Mouse (Mus musculus) intestine, embryonic 15.5 days (tissue): ENCODE data around the gene Tango2. TPM values are rescaled to one million over a fixed set of nuclear protein-coding genes. Genes with fewer than 3 reads are reported as not detected.

Experiments
- ATAC-seq: fragments of 200-750 bp; cut with Nextera tagmentation; 2 replicates; pipeline ENCODE4 v1.8.0; 2017; ENCODE audit warnings: moderate TSS enrichment, moderate library complexity
- H3K27ac ChIP-seq: fragments of 300-500 bp; sonication (generic); 2 replicates; pipeline ENCODE4 v1.5.1; 2015; ENCODE audit warnings: mild to moderate bottlenecking, inconsistent platforms
- H3K27me3 ChIP-seq: fragments of 300-500 bp; sonication (generic); replicated peaks from 2 replicates; pipeline ENCODE4 v1.6.1; 2015; ENCODE audit warnings: inconsistent platforms
- H3K36me3 ChIP-seq: fragments of 300-500 bp; sonication (generic); 2 replicates; pipeline ENCODE4 v1.6.1; 2015; ENCODE audit warnings: inconsistent platforms
- H3K4me1 ChIP-seq: fragments of 300-500 bp; sonication (generic); replicated peaks from 2 replicates; pipeline ENCODE4 v1.6.1; 2015; ENCODE audit warnings: inconsistent platforms
- H3K4me2 ChIP-seq: fragments of 300-500 bp; sonication (generic); replicated peaks from 2 replicates; pipeline ENCODE4 v1.6.1; 2015; ENCODE audit warnings: mild to moderate bottlenecking, inconsistent platforms
- H3K4me3 ChIP-seq: fragments of 300-500 bp; sonication (generic); replicated peaks from 2 replicates; pipeline ENCODE4 v1.5.1; 2015; ENCODE audit warnings: inconsistent platforms
- H3K9ac ChIP-seq: fragments of 300-500 bp; sonication (generic); 2 replicates; pipeline ENCODE4 v1.6.1; 2015; ENCODE audit warnings: inconsistent platforms
- H3K9me3 ChIP-seq: fragments of 300-500 bp; sonication (generic); 2 replicates; pipeline ENCODE4 v1.6.1; 2016; ENCODE audit warnings: inconsistent platforms
- WGBS: fragments of 180-500 bp; shearing (Covaris S2); methylation state at CpG from one replicate; pipeline ENCODE4 v1.1.7; 2015; 5-methylcytosine and 5-hydroxymethylcytosine counted together
- microRNA counts: library from miRNA; unstranded; fragments of <30 nt; microRNA quantifications from one replicate; lab custom pipeline; 2016
- polyA plus RNA-seq: library from polyadenylated mRNA; unstranded; fragments of >200 nt; fragmentation: Nextera tagmentation; extraction: Ambion mirVana; gene quantifications from 2 replicates; pipeline ENCODE4 v1.2.1, GENCODE M21; 2015

The Tango2 gene
- polyA plus RNA-seq, 1 experiment from 2014 or later = 43.0 TPM

- H3K9ac ChIP-seq = no peak overlapping the region
- H3K4me2 ChIP-seq = no peak overlapping the region
- H3K4me1 ChIP-seq = no peaks in the 10 kb centered on the region
- ATAC-seq = no peak
- H3K4me3 ChIP-seq = no peak overlapping the region
- H3K27ac ChIP-seq = no peak overlapping the region
- H3K36me3 ChIP-seq = peaks cover 40% of the 10 kb centered on the region
- no peaks in the 10 kb centered on the region for H3K27me3 ChIP-seq
- H3K9me3 ChIP-seq = no peaks in the 10 kb centered on the region
- WGBS = 83% methylated on average over 5 of the region's 5 CpGs
Measured at GRCm38 (mm10) chr16:18268182-18268581, 79.7 kb downstream of the Tango2 start.

- Histone ChIP-seq H3K4me1 (no peaks in the 10 kb centered on the region), H3K27me3 (no peaks in the 10 kb centered on the region), H3K9ac (no peak overlapping the region), H3K36me3 (peaks cover 25% of the 10 kb centered on the region), H3K27ac (no peak overlapping the region), H3K4me2 (no peak overlapping the region), H3K9me3 (no peaks in the 10 kb centered on the region), H3K4me3 (no peak overlapping the region)
- no peak for ATAC-seq
- WGBS = 87% methylated on average over 2 of the region's 2 CpGs
Measured at GRCm38 (mm10) chr16:18265024-18265423, 82.9 kb downstream of the Tango2 start.

- peaks cover 60% of the 10 kb centered on the region for H3K36me3 ChIP-seq
- WGBS = 93% methylated on average over 2 of the region's 2 CpGs
- no peak for ATAC-seq
Measured at GRCm38 (mm10) chr16:18258221-18258620, 89.7 kb downstream of the Tango2 start, which contains the start of gene Gm49776. Gene Gm49776, minus strand, starts transcription at chr16:18258321.

GRCm38 (mm10) chr16:18253866-18254265, 94.0 kb downstream of the Tango2 start:
- no peaks in the 10 kb centered on the region for H3K9me3 ChIP-seq
- H3K4me3 ChIP-seq = no peak overlapping the region
- H3K36me3 ChIP-seq = peaks cover 58% of the 10 kb centered on the region
- no peak for ATAC-seq
- no peak overlapping the region for H3K9ac ChIP-seq
- H3K27me3 ChIP-seq = no peaks in the 10 kb centered on the region
- no peak overlapping the region for H3K4me2 ChIP-seq
- H3K4me1 ChIP-seq = peaks cover 23% of the 10 kb centered on the region
- 93% methylated on average over 1 of the region's 1 CpGs for WGBS
- no peak overlapping the region for H3K27ac ChIP-seq

More at GRCm38 (mm10) chr16:18258221-18258620, 89.7 kb downstream of the Tango2 start, which contains the start of gene Gm49776:
- Histone ChIP-seq H3K9ac (no peak within 1 kb of the TSS), H3K4me1 (no peaks in the 10 kb centered on the region), H3K27me3 (no peaks in the 10 kb centered on the region), H3K4me3 (no peak within 1 kb of the TSS), H3K9me3 (no peaks in the 10 kb centered on the region), H3K4me2 (no peak within 1 kb of the TSS), H3K27ac (no peak within 1 kb of the TSS)

GRCm38 (mm10) chr16:18252736-18253135, 95.2 kb downstream of the Tango2 start:
- peaks cover 49% of the 10 kb centered on the region for H3K36me3 ChIP-seq
- WGBS = 79% methylated on average over 6 of the region's 6 CpGs
- H3K27me3 ChIP-seq = no peaks in the 10 kb centered on the region
- no peaks in the 10 kb centered on the region for H3K9me3 ChIP-seq
- peaks cover 23% of the 10 kb centered on the region for H3K4me1 ChIP-seq
- no peak overlapping the region for H3K9ac ChIP-seq
- no peak overlapping the region for H3K4me2 ChIP-seq
- ATAC-seq = no peak
- no peak overlapping the region for H3K27ac ChIP-seq
- no peak overlapping the region for H3K4me3 ChIP-seq

- H3K4me1 ChIP-seq = peaks cover 35% of the 10 kb centered on the region
- no peaks in the 10 kb centered on the region for H3K9me3 ChIP-seq
- H3K36me3 ChIP-seq = peaks cover 40% of the 10 kb centered on the region
- H3K27ac ChIP-seq = 0 out of 2 replicates have a peak overlapping the region, but pooled peaks have one; percentile 17
- no peaks in the 10 kb centered on the region for H3K27me3 ChIP-seq
- ATAC-seq = no peak
- H3K9ac ChIP-seq = peak overlapping the region; percentile 86
- whole genome bisulfite sequencing = 59% methylated on average over 10 of the region's 10 CpGs
- H3K4me2 ChIP-seq = peak overlapping the region; percentile 93
- H3K4me3 ChIP-seq = peak overlapping the region; percentile 95; the same call in 1 of the 2 replicates
Measured at GRCm38 (mm10) chr16:18250828-18251790, 96.8 kb downstream of the Tango2 start.

MicroRNAs within 50 kb of the gene (microRNA counts, 519-probe panel; counts per million panel counts)
- microRNA mmu-miR-1306 (lab: Ali Mortazavi, UCI) (2,283 counts per million, percentile 58 among the panel's probes with 10 or more counts), microRNA mmu-miR-185 (lab: Ali Mortazavi, UCI) (2,900 counts per million, percentile 75 among the panel's probes with 10 or more counts)

Other genes with a start within 250 kb of the Tango2 start
- gene Rtn4r, start 220.5 kb downstream of the Tango2 start, polyA plus RNA-seq = 4.1 and 4.7 TPM in 2 replicates
- gene Ccdc188, start 130.2 kb downstream of the Tango2 start, polyA plus RNA-seq = not detected in 2 replicates
- 11.5 and 11.6 TPM in 2 replicates for gene Zdhhc8, start 113.0 kb downstream of the Tango2 start, polyA plus RNA-seq
- gene Trmt2a, start 99.4 kb downstream of the Tango2 start, polyA plus RNA-seq = 102 and 107 TPM in 2 replicates
- 535 and 668 TPM in 2 replicates for gene Ranbp1, start 99.4 kb downstream of the Tango2 start, polyA plus RNA-seq
- gene Gm49776, start 89.8 kb downstream of the Tango2 start, polyA plus RNA-seq = 3.3 TPM in 1 of 2 replicates, not detected in the other
- gene Dgcr8, start 58.9 kb downstream of the Tango2 start, polyA plus RNA-seq = 21.4 and 24.8 TPM in 2 replicates
- 21.7 and 22.1 TPM in 2 replicates for gene Arvcf, start 79 bp upstream of the Tango2 start, polyA plus RNA-seq
- gene Txnrd2, start 78.3 kb upstream of the Tango2 start, polyA plus RNA-seq = 25.4 and 25.8 TPM in 2 replicates
- gene Comt, start 78.7 kb upstream of the Tango2 start, polyA plus RNA-seq = 89.5 and 97.1 TPM in 2 replicates
- 13.8 and 14.0 TPM in 2 replicates for gene Gnb1l, start 150.6 kb upstream of the Tango2 start, polyA plus RNA-seq
- 3.2 and 3.4 TPM in 2 replicates for gene Rtl10, start 150.8 kb upstream of the Tango2 start, polyA plus RNA-seq
- 0.23 and 0.49 TPM in 2 replicates for gene Tbx1, start 242.6 kb upstream of the Tango2 start, polyA plus RNA-seq